Mouse (Mus musculus) right cerebral cortex, adult 18-20 months (tissue): ENCODE measurements around the gene Maged1.

Source experiments
- DNase-seq: peaks from one replicate; pipeline ENCODE4 v3.0.0; 2022; ENCODE audit warnings: mixed read lengths

The Maged1 gene

GRCm38 (mm10) chrX:94541918-94542355, at the start of gene Maged1:
Gene Maged1 (minus strand): TSS chrX:94542143.
- peak; percentile 93 for DNase-seq

GRCm38 (mm10) chrX:94580251-94580650, 38.3 kb upstream of the Maged1 start:
- no peak for DNase-seq

DNA sequence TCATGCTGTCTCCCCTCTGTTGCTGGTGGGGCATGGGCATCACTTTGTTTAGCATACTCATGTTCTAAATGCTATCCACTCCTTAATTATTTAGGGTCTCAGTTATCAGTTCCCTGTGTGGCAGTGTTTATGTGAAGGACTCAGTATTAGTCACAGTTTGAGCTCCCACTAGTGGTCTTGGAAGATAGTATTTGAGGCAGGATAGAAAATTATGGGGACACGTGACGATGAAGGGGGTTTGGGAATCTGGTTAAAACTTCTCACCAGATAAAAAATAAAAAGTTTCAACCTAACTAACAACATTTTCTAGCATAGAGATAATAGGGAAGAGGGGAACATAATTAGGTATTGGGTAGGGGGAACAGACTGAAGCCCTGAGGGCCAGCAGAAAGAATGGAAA, 22.8 kb upstream of the Maged1 start:
- DNase-seq = no peak

GRCm38 (mm10) chrX:94562392-94562791, 20.4 kb upstream of the Maged1 start:
- no peak for DNase-seq

DNA sequence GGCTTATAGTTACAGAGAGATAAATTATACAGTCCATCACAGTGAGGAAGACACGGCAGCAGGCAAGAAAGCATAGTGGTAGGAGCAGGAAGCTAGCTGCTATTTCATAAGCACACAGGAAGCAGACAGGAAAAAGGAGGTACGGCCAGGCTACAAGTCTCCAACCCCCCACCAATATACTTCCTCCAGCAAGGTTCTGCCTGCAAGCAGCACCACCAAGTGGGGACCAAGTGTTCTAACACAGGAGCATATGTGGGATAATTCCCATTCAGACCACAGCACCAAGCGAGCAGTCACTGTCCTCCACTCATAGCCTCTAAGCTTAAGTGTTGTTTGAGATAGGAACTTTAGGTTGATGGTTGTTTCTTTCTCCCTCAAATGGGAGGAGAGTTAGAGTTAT, 6.3 kb upstream of the Maged1 start:
- DNase-seq = no peak

DNA sequence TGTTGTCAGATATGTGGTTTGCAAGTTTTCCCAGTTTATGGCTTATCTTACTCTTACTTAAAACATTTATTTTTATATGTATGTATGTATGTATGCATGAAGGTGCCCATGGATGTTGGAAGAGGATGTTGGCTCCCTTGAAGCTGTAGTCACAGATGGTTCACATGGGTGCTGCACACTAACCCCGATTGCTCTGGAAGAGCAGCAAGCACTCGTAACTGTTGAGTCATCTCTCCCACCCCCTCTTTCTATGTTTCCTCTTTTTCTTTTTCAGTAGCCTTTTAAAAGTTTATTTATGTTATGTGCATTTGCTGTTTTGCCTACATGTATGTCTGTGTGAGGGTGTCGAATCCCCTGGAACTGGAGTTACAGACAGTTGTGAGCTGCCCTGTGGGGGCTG, 4.0 kb upstream of the Maged1 start:
- DNase-seq = no peak

- no peak for DNase-seq
These were observed 3.0 kb upstream of the Maged1 start for GRCm38 (mm10) chrX:94544923-94545322.

- DNase-seq = no peak
These were observed 593 bp upstream of the Maged1 start for GRCm38 (mm10) chrX:94542536-94542935.

DNA sequence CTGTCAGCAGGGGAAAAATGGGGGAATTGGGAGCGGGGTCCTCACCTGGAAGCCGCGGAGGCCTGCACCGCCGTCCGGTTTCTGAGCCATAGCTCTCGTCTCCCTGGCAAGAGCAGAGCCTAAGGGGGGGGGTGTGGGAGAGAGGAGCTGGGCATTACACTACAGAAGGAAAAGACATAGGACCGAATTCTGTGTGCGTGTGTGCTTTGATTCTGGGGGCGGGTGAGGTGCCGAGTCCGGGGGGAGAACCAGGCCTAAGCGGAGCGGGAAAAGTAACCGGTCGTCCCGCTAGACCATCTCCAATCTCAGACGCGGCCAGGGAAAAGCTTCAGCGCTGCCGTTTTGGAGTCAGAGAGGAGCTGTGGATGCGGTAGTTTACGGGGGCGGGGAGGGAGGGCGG, 737 bp downstream of the Maged1 start:
- DNase-seq = no peak

DNA sequence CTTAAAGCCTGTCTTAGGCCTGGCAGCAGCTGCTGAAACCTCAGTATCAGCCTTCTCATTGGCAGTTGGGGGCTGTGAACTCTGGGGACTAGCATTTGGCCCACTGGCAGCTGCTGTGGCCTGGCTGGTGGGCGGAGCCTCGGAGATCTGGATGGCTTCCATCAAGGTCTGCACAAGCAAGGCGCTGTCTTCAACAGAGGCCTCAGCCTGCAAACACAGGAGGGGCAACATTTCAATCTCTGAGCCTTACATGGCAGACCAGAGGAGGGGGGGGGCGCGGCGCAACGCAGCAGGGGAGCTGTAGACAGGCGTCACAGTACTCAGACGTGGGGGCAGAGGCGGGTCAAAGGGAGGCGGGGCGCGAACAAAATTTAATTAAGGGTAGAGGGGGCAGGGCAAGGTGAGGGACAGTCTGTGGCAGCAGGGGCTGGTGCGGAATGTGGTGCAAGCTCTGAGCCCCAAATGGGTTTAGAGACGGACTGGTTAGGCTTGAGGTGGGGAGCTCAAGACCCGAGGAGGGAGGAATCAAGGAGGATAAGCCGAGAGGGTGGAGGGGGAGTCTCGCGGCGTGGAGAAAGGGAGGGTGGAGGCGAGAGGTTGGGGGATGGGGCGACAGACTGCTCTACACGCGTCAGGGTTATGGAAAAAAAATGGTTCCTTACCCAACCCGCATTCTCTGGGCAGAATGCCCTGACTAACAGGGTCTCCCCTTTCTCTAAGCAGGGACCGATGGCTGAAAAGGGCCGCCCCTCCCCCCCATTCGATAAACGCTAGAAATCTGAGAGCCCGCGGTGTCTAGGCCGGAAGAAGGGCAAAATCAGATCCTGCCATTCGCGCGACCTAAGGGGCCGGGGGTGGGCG, 1.4 kb downstream of the Maged1 start:
- peak; percentile 43 for DNase-seq

DNA sequence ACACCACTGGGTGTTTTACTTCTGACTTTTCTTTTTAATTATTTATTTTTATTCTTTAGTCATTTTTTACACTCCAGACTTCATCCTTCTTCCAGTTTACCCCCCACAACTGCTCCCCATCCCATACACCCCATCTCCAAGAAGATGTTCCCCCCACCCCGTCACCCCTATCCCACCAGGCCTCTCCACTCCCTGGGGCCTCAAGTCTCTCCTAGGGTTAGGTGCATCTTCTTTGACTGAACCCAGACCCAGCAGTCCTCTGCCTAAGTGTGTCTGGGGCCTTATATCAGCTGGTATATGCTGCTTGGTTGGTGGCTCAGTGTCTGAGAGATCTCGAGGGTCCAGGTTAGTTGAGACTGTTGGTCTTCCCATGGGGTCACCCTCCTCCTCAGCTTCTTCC, 7.6 kb downstream of the Maged1 start:
- DNase-seq = no peak

DNA sequence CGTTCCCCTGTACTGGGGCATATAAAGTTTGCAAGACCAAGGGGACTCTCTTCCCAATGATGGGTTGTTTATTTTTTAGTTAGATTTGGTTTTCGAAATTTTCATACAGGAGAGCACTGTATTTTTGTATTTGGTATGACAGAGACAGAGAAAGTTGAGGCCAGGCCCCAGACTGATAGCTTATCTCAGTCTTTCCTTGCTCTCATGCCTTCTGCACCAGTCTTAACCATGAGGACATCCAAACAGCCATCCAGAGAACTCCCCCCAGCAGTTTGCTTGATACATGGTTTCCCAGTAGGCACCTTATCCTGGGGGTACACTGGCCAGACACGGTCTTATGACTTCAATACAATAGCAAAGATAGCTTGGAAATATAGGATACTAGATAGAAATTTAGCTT, 11.6 kb downstream of the Maged1 start:
- DNase-seq = no peak

DNA sequence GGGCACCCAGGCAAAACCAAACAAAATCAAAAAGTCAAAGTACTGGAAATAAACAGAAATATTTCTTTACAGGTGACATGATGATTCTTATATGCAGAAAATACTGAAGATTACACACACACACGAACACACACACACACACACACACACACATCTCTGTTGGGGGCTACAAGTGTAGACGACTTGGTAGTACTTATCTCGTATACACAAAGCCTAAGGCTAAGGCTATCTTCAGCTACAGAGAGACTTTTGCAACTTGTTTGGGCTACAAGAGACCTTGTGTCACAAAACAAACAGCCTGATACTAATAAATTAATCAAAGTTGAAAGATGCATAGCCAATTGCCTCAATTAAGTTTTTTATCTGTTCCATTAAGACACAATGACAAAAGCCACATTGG, 19.8 kb downstream of the Maged1 start:
- no peak for DNase-seq

GRCm38 (mm10) chrX:94508442-94508819, 33.5 kb downstream of the Maged1 start:
- no peak for DNase-seq

GRCm38 (mm10) chrX:94507698-94508441, 34.1 kb downstream of the Maged1 start:
- peak; percentile 0 for DNase-seq

DNA sequence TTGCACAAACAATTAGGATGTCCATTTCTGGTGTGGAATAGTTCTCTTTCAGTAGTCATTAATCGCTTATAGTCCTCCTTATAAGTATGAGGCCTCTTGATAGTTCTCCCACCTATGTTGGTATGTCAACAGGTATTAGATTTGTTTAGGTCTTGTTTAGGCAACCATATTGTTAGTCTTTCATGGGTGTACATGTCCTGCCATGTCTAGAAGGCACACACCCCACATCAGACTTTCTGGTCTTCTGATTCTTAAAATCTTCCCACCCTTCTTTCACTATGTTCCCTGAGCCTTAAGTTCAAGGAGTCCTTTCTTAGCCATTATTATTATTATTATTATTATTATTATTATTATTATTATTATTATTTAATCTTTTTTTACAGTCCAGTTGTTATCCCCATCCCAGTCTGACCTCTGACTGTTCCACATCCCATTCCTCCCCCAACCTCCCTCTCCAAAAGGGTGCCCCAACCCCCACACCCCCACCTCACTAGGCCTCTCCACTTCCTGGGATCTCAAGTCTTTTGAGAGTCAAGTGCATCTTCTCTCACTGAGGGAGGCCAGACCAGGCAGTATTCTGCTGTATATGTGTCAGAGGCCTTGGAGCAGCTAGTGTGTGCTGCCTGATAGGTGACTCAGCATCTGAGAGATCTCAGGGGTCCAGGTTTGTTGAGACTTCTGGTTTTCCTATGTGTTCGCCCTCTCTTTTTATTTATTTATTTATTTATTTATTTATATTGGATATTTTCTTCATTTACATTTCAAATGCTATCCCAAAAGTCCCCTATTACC, 55.7 kb downstream of the Maged1 start:
- no peak for DNase-seq
